Mouse (Mus musculus) retina, adult 2 months (tissue): ENCODE data around the gene Hoxb4.

Experiments used
- DNase-seq: peaks from one replicate; pipeline ENCODE4 v3.0.0-alpha.2; 2012; ENCODE audit warnings: low read depth, low spot score

Gene Hoxb4

GRCm38 (mm10) chr11:96349491-96350340 lies 31.6 kb downstream of the Hoxb4 start:
- DNase-seq = no peak

- DNase-seq = no peak
Measured at GRCm38 (mm10) chr11:96350341-96350624, 32.2 kb downstream of the Hoxb4 start, which contains the start of gene Hoxb2. TSS of gene Hoxb2 (plus strand) at chr11:96350525.

GRCm38 (mm10) chr11:96350791-96351190 lies 32.7 kb downstream of the Hoxb4 start:
- no peak for DNase-seq

GRCm38 (mm10) chr11:96351312-96351711 lies 33.2 kb downstream of the Hoxb4 start:
- DNase-seq = no peak

- DNase-seq = no peak
Measured at GRCm38 (mm10) chr11:96351831-96352230, 33.8 kb downstream of the Hoxb4 start.

GRCm38 (mm10) chr11:96352691-96353521 lies 34.8 kb downstream of the Hoxb4 start:
- DNase-seq = no peak

GRCm38 (mm10) chr11:96353522-96353841 lies 35.4 kb downstream of the Hoxb4 start:
- DNase-seq = no peak

- no peak for DNase-seq
Measured at GRCm38 (mm10) chr11:96353939-96354338, 35.9 kb downstream of the Hoxb4 start.

GRCm38 (mm10) chr11:96354376-96354775 lies 36.3 kb downstream of the Hoxb4 start:
- DNase-seq = no peak

GRCm38 (mm10) chr11:96354801-96355311 lies 36.8 kb downstream of the Hoxb4 start:
- DNase-seq = no peak

- DNase-seq = no peak
Measured at GRCm38 (mm10) chr11:96363807-96364206, 45.7 kb downstream of the Hoxb4 start.

- DNase-seq = no peak
Measured at GRCm38 (mm10) chr11:96365441-96366091, 47.5 kb downstream of the Hoxb4 start, which contains the start of gene Hoxb1. TSS of gene Hoxb1 (plus strand) at chr11:96365752.

- no peak for DNase-seq
Measured at GRCm38 (mm10) chr11:96366092-96367041, 48.3 kb downstream of the Hoxb4 start.

- DNase-seq = no peak
Measured at GRCm38 (mm10) chr11:96367141-96367540, 49.1 kb downstream of the Hoxb4 start.

- no peak for DNase-seq
Measured at GRCm38 (mm10) chr11:96368686-96369085, 50.6 kb downstream of the Hoxb4 start.

GRCm38 (mm10) chr11:96369140-96369539 lies 51.1 kb downstream of the Hoxb4 start:
- no peak for DNase-seq
